Mouse (Mus musculus) megakaryocyte-erythroid progenitor cell, adult 5-6 weeks (primary cell): ENCODE measurements at regions not wholly inside any gene's neighbourhood (a gene's known extent, or its start where the extent isn't known, plus 50 kb on each side); places are given as distances from the start of the nearest gene placed in this dataset.

Source experiments
- ATAC-seq: replicated peaks from 2 replicates; pipeline ENCODE4 v1.8.0; 2016; ENCODE audit warnings: mild to moderate bottlenecking, inconsistent platforms; ENCODE audit not compliant: severe bottlenecking, poor library complexity, low FRiP score, low TSS enrichment

DNA sequence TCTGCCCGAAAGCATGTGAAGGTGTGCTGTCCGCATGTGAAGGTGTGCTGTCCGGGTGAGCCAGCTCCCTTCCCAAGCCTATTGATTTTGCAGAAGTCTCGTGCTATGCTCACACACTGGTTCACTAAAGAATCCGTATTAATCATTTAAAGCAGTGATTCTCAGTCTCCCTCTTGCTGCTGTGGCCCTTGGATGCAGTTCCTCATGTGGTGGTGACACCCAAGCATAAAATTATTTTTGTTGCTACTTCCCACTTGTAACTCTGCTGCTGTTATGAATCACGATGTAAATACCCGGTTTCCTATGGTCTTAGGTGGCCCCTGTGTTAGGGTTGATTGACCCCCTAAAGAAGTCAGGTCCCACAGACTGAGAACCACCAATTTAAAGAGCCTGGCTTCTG, 55.7 kb upstream of the Emb start:
- no peak for ATAC-seq

DNA sequence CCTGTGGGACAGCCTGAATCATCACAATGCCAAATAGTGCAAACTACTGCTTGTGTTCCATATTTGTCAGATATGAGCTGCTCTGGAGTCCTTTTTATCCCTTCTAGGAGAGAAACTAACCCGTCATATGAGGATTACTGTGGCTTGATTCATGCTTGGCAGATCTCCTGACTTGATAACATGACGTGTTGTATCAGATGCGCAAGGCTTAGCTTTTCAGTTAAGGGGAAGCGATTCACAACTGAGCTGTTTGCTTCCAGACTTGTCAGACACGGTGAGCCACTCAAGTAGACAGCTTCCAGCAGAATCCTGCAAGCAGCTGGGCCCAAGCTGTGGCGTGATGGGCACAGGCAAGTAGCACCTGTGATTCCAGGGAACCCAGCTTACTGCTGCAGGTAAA, 64.5 kb upstream of the Emb start:
- no peak for ATAC-seq

DNA sequence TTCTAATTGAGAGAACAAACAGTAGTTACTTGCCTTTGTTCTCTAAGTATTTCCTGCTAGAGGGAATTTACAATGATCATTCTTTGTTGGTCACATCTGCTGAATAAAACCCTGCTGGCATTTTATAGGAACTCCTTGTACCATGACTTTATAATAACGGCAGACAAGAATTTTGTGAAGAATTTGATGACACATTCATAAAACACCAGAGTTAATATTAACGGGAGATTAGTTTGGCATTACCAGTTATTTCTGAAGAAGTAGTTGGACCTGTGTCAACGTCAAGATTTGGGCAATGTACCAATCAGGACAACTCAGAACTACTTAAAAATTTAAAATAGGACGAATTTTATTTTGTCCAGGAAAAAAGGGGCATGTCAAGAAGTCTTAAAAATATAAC, 65.1 kb upstream of the Emb start:
- no peak for ATAC-seq

- no peak for ATAC-seq
Measured at GRCm38 (mm10) chr13:117134352-117134751, 74.0 kb upstream of the Emb start.

- ATAC-seq: 0 out of 2 replicates have a peak, but pooled peaks have one; percentile 28
Measured at GRCm38 (mm10) chr13:117132123-117132522, 76.2 kb upstream of the Emb start.

- peak; percentile 47 for ATAC-seq
Measured at GRCm38 (mm10) chr13:117127813-117128549, 80.4 kb upstream of the Emb start.

DNA sequence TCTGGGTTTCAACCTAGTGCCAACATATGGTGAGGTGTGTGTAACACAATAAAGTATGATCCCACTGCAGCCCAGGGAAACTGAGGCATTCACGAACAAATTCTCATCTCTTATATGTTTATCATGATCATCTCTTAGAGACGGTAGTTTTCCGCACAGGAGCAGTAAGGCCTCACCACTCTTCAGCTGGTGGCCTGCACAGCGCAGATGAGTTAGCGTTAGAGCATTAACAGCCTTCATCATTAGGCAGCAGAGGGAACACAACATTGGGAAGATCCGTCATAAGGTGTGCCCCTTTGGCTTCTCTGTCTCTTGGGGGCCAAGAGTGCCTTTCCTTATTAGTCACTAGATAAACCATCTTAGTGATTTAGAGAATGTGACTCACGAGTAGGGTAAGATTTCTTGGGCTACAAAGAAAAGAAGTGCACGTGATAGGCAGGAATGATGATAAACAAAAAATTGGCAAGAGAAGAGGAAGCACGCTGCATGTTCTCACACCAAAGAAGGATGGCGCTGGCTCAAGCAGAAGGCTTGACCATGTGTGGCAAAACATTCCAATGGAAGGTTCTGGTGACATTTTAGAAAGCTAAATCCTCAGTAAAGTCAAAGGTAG, 81.1 kb upstream of the Emb start:
- no peak for ATAC-seq

GRCm38 (mm10) chr13:117119636-117120035, 88.7 kb upstream of the Emb start:
- ATAC-seq: no peak

GRCm38 (mm10) chr13:117114797-117115196, 89.5 kb upstream of the Parp8 start:
- no peak for ATAC-seq

DNA sequence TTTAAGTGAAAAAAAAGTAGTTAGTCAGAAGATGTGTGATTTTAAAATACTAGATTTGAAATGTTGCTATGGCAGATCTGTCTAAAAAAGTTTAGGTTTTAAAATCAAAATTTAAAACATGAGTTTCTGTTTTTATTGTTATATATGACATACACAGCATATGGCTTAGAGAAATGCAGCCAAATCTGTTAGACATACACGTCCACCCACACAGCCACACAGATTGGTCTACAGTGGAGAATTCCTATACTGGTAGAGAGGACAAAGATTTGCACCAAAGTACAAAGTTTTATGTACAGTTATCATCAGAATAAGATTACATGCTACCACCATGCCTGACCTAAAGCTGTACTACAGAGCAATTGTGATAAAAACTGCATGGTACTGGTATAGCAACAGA, 87.1 kb upstream of the Parp8 start:
- ATAC-seq: no peak

DNA sequence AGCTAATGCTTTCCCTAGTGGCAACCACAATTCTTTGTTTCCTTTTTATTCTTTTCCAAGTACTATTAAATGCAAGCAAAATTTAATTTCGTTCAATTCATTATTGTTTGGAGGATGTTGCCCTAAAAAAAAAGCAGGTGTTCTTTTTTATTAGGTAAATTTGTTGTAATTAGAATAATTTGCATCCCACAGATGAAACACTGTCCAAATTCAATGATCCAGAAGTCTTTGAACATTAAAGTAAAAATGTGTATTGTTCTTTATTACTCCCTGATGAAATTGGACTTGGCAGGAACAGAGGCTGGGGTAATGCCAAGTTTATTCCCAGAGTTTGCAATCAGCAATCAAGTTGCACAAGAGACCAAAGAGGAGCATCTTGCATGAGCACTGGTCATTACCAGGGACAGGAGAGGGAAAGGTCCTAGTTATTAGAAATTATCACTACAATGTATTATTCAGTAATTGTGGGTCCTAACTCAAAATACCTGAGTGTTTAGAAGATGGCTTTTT, 79.9 kb upstream of the Parp8 start:
- ATAC-seq: no peak

DNA sequence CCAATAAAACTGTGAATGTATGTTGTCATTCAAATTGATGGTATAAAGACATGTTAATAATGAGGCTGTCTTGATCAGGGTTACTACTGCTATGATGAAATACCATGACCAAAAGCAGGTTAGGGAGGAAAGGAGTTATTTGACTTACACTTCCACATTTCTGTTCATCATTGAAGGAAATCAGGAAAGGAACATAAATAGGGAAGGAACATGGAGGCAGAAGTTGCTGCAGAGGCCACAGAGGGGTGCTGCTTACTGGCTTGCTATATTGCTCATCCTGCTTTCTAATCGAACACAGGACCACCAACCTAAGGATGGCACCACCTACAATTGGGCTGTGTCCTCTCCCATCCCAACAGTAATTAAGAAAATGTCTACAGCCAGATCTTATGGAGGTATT, 69.4 kb upstream of the Parp8 start:
- ATAC-seq: no peak

GRCm38 (mm10) chr13:117088629-117089028, 63.3 kb upstream of the Parp8 start:
- no peak for ATAC-seq

DNA sequence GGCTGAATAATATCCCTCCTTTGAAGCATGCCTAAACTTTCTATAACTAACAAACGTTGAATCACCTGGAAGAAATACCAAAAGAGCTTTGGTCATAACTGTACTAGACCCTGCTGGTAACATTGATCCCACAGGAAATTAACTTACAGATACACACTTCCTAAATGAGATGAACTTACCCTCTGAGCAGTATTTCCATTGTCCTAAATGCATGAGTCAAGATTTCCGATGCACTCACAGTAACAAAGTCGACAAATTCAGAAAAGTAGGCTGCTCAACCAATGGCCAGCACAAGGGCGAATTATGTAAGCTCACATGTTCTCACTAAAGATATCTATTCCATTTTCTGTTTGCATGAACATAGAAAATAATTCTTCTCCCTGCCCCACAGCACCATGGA, 57.4 kb upstream of the Parp8 start:
- no peak for ATAC-seq

GRCm38 (mm10) chr13:117079316-117079715, 54.0 kb upstream of the Parp8 start:
- ATAC-seq: no peak
